ENCODE assay signal across 30 mouse cellular contexts in the genomic region with DNA sequence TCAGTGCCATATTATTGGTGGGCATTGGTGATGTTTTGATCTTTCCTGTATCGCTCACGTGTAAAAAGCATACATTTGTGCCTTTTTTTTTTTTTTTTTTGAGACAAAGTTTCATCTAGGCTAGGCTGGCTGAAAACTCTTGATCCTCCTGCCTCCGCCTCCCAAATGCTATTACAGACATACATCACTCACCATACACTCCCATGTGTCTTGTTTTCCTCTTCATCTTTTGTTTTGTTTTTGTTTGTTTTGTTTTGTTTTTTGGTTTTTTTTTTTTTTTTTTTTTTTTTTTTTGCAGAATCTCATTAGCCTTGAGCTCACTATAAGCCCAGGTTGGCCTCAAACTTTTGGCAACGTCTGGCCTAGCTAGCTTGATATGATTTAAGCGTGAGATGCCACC.
"Had no signal": no experiment of that assay in that cellular context is flagged by ENCODE, and none has a peak within 500 bp of the region (broad histone marks: within the 10 kb centered on the region; RNA-seq: fewer than 3 reads in every experiment).

No protein-coding gene starts in this region.

- H3K9ac ChIP-seq: heart, embryonic 12.5 days; heart, embryonic 13.5 days; heart, embryonic 15.5 days; hindbrain, embryonic 12.5 days; hindbrain, embryonic 13.5 days; hindbrain, embryonic 14.5 days; hindbrain, embryonic 15.5 days; intestine, embryonic 15.5 days; kidney, embryonic 15.5 days had no signal

- H3K9me3 ChIP-seq: heart, embryonic 12.5 days; heart, embryonic 13.5 days; heart, embryonic 15.5 days; hindbrain, embryonic 10.5 days; hindbrain, embryonic 12.5 days; hindbrain, embryonic 13.5 days; hindbrain, embryonic 15.5 days; intestine, embryonic 15.5 days; kidney, embryonic 15.5 days had no signal

- DNase-seq: heart, postnatal 10 days; heart, postnatal 14 days; heart, postnatal 36 days; heart, postnatal 4 days; kidney, adult 11 months; kidney, adult 18-20 months; kidney, adult 2 months; kidney, adult 8-10 months; kidney, adult 9 months; kidney, postnatal 10 days; kidney, postnatal 14 days; kidney, postnatal 25 days; kidney, postnatal 36 days; kidney, postnatal 4 days; layer of hippocampus, adult 9-11 months; layer of hippocampus, postnatal 36 days had no signal

- H3K4me3 ChIP-seq: heart, embryonic 12.5 days; heart, embryonic 13.5 days; heart, embryonic 15.5 days; hindbrain, embryonic 10.5 days; hindbrain, embryonic 12.5 days; hindbrain, embryonic 13.5 days; hindbrain, embryonic 15.5 days; intestine, embryonic 15.5 days; kidney, embryonic 15.5 days; layer of hippocampus, adult 2 months; left cerebral cortex, adult 2 months had no signal

- H3K27me3 ChIP-seq: heart, embryonic 12.5 days; heart, embryonic 13.5 days; heart, embryonic 15.5 days; hindbrain, embryonic 12.5 days; hindbrain, embryonic 13.5 days; hindbrain, embryonic 15.5 days; intestine, embryonic 15.5 days; kidney, embryonic 15.5 days had no signal

- H3K4me1 ChIP-seq: hindbrain, embryonic 12.5 days; hindbrain, embryonic 13.5 days; hindbrain, embryonic 15.5 days; intestine, embryonic 15.5 days; kidney, embryonic 15.5 days had no signal

- H3K36me3 ChIP-seq: heart, embryonic 12.5 days; heart, embryonic 13.5 days; heart, embryonic 15.5 days; hindbrain, embryonic 10.5 days; hindbrain, embryonic 12.5 days; hindbrain, embryonic 13.5 days; hindbrain, embryonic 15.5 days; intestine, embryonic 15.5 days; kidney, embryonic 15.5 days had no signal

- H3K4me2 ChIP-seq: heart, embryonic 12.5 days; heart, embryonic 13.5 days; heart, embryonic 15.5 days; hindbrain, embryonic 12.5 days; hindbrain, embryonic 13.5 days; hindbrain, embryonic 14.5 days; hindbrain, embryonic 15.5 days; intestine, embryonic 15.5 days; kidney, embryonic 15.5 days had no signal

- H3K27ac ChIP-seq: heart, embryonic 13.5 days; heart, embryonic 15.5 days; hindbrain, embryonic 10.5 days; hindbrain, embryonic 12.5 days; hindbrain, embryonic 13.5 days; hindbrain, embryonic 14.5 days; hindbrain, embryonic 15.5 days; hindbrain, postnatal 0 days; intestine, embryonic 15.5 days; kidney, embryonic 15.5 days; kidney, postnatal 0 days; layer of hippocampus, adult 2 months; left cerebral cortex, adult 2 months had no signal
